Mouse (Mus musculus): Measurements from ENCODE around the gene Sdk2.

Gene Sdk2

DNA sequence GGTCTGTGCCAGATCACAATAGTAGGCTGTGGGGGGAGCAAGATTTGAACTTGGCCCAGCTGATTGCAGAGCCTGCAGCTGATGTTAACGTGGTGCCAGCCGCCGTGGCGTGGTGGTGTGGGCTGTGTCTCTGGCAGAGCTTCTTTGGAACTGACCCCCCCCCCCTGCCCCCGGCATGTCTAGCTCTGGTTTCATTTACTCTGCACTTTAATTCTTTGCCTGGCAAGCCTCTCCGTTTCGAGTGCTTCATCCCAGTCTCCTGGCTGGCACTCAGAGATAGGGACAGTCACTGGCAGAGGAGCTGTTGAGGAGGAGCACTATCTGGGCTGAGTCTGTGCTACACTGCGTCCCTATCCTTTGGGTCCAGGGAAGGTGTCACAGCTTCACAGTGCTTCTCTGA lies 75.0 kb downstream of the Sdk2 start:
- DNase-seq (ENCODE audit: low spot score in 2 of 2) = no peak

DNA sequence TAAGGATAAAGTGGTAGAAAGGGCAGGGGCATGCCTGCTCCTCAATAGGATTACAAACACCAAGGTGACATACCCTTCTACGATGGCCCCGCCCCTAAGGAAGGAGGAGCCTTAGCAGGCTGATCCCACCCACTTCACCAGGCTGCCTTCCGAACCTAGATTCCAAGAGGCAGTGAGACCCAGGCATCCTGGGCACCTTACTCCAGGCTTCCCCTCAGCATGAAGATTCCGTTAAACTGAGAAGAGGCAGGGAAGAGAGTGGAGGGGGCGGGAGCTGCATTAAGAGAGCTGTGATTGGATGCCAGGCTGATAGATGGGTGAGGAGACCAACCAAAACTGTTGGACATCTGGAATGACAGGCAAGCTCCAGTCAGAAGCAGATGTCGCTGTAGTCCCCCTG lies 76.4 kb downstream of the Sdk2 start:
- no peak for DNase-seq (ENCODE audit: low spot score in 2 of 2)

DNA sequence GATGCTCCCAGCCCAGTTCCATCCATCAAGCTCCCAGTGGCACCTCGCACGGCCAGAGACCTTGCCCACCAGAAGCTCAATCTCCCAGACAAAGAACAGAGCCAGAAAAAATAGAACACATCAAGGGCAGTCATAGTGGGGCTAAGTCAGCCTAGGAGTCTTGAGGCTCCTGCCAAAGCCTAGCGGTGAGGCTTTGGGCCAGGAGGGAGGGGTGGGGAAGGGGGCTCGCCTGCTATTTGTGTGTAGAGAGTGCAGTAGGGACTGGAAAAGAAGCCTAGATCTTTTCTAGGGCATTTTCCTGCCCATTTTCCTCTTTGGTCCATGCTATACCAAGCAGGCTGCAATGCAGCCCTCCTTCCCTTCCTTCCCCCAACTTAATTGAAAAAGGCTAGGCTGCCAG lies 76.8 kb downstream of the Sdk2 start:
- DNase-seq (ENCODE audit: low spot score in 2 of 2) = no peak

DNA sequence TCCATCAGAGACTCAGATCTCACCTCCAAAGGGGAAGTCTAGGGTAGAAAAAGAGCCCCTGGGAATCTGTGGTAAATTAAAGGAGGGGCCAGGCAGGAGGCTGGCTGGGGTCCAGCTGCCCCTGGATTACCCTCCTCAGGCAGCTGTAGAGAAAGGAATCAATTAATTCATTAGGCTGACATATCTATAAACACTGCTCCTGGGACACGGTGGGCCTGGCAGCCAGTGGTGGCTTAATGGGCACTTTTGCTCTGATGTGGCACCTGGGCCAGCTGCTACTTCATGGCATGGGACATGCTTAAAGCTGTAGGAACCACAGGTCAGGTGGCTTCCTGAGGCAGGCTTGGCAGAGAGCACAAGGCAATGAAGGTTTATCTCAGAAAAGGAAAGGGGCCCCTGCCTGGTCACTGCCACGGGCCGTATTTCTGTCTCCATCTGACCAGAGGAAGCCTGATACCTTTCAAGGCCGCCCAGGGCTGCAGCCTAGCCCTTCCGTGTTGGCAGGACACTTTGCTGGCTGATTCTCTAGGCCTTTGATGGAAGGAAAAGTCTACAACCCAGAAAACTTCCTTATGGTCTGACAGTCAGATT lies 80.9 kb downstream of the Sdk2 start:
- DNase-seq (ENCODE audit: low spot score in 2 of 2) = no peak

DNA sequence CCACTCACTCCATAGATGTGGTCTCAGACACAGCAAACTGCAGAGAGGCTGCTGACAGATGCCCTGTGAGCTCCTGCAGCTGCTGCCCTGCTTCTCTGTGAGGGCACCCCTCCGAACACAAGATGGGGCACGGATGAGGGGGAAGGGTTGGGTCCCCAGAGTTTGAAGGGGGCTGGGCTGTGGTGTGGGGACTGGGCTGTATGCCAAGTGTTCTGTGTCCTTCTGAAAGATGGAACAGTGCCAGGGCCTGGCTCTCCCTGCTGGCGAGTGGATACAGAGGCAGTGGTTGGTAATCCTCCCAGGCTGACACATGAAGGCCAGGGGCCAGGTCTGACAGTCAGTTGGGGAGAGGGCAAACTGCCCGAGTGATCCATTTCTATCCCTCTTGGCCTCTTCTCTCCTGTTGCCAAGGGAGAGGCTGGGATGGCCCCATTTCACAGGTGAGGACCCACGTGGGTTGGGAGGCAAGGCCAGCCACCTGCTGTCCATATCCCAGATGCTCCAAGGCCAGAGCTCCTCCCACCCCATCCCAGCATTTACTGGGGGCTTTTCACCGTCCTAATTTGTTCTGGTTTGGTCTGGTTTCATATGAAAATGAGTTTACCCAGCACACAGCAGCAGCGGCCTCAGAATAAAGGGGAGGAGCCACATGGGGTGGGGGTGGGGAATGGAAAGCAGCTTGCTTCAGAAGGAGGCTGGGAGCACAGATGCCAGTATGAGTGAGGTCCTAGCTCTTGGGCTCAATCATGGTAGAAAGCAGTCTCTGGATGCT lies 84.9 kb downstream of the Sdk2 start:
- DNase-seq (ENCODE audit: low spot score in 2 of 2) = no peak

DNA sequence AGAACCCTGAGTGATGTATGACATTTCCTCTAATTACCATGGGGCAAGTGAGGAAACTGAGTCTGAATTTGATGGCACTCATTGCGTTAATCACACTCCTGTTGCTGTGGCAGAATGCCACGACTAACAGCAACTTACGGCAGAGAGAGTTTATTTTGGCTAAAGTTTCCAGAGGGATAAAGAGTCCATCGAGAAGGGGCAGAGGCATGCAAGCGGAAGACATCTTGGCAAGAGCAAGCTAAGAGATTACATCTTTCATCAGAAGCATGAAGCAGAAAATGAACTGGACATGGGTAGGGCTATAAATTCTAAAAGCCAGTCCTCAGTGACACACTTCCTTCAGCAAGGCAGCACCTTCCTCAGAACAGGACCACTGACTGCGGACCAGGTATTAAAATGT lies 85.8 kb downstream of the Sdk2 start:
- no peak for DNase-seq (ENCODE audit: low spot score in 2 of 2)

DNA sequence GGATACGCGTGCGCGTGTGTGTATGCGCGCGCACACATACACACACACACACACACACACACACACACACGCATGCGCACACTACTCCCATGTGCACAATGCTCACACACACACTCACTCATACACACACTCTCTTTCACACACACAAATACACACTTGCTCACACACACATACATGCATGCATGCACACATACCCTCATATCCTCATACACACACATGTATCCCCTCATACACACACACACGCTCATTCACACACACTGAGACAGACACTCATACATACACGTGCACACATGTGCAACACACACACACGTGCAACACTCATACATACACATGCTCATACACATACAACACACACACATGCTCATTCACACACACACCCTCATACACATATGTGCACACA lies 88.5 kb downstream of the Sdk2 start:
- no peak for DNase-seq (ENCODE audit: low spot score in 2 of 2)

DNA sequence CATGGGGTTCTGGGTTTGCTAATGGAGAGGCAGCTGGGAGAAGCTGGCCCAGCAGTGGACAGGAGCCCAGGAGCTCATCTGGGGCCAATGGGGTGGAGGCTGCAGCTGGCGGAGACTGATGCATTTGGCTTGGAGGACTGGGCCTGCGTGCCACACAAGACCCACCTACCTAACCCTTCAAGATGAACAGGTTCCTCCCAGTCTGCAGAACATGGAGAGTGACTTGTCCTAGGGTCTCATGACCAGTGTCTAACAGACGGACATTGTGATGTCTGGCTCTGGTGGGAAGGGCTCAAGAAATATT lies 91.2 kb downstream of the Sdk2 start:
- DNase-seq (ENCODE audit: low spot score in 2 of 2) = no peak

DNA sequence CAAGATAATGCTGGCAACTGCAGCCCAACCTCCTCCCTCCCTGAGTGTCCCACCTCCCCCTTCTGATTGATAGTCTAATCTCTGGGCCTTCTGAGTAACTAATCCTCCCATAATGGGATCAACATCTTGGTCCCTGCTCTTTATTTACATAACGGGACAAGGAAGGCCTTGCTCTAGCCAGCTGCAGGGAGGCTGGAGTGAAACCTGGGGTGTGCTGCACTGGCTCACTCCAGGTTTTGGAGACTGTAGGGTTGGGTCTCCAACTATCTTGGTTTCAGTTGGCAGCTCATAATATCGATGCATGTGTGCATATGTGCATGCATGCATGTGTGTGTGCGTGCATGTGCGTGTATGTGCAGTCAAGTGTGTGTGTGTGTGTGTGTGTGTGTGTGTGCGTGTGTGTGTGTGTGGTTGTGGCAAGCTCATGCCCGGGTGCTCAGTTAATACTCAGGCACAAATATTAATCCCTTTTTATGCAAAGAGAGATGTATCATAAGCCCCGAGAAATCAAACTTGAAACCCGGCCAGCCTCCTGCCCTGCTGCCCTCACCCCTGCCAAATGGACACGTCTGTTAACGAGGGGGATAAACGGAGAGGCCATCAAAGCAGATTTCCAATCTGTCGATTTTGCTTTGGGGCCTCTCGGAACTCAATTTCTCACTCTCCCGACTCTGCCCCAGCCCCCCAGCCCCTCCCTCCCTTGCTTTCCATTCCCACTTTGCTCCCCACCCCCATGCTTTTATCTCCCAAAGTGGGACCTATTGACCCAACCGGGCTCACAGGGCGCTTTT lies 91.8 kb downstream of the Sdk2 start:
- DNase-seq (ENCODE audit: low spot score in 2 of 2) = no peak

DNA sequence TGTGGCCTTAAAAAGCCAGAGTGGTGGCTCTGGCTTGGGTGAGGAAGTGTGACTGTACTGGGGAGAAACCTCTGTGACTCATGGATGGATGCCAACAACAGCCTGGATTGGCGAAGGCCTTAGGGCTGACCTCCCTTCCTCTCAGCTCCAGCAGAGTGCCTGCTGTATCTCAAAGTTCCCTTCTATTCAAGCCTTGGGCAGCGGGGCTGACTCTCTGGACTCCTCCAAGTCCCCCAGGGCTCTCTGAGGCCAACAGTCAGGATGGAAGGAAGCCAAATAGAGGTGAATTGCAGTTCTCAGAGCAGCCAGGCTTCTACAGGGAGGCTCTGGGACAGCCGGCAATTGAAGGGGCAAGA lies 94.4 kb downstream of the Sdk2 start:
- DNase-seq (ENCODE audit: low spot score in 2 of 2) = no peak

DNA sequence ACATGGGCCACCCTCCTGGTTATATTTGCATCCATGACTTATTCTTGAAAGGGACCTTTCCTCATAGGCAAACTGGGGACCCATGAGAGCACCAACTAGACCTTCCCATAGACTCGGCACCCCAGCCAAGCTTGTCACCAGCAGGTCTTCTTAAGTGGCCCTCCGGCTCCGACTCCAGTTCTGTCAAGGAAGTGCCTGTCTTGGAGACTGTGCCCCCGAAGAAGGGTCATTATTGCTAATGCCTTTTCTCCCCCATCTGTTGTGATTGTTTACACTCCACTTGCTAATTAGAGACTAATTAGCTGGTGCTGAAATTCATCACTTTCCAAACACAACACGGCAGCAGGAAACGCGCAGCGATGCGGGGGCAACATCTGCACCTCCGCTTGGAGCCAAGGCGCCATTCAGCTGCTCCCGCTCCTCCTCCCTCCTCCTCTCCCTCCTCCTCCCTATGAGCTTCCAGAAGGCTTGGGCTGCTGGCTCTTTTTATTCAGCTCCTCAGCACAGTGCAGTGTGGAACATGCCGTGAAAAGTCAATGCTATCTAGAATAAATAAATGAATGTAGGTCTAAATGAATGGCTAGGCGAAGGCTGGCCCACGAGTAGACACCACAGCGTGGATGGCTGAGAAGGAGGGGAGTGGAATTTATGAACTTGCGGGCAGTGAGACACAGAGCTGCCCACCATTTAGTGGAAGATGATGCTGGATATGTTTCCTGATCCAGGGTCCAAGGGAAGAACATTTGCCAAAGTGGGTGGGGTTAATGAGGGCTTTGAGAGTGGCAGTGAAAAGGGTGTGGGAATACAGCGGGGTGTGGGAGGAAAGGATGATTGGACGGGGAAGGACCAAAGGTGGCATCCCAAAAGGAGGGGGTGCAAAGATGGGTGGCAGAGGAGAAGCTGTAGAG lies 95.0 kb downstream of the Sdk2 start:
- no peak for DNase-seq (ENCODE audit: low spot score in 2 of 2)

DNA sequence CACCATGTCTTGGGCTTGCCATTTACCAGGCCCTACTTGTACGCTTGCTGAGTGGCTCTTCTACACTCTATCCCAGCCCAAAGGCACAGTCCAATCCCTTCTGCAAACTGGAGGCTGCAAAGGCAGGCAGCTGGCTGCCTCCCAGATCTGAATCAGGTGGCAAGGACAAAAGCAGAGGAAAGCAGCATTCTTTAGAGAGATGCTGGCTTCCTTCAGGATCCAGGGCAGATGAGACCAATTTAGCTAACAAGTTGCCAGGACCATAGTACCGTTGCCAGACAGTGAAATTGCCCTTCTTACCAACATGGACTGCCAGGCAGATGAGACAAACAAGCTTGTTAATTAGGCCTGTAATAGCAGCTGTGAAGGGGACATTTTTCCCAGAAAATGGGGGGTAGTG lies 96.8 kb downstream of the Sdk2 start:
- no peak for DNase-seq (ENCODE audit: low spot score in 2 of 2)

DNA sequence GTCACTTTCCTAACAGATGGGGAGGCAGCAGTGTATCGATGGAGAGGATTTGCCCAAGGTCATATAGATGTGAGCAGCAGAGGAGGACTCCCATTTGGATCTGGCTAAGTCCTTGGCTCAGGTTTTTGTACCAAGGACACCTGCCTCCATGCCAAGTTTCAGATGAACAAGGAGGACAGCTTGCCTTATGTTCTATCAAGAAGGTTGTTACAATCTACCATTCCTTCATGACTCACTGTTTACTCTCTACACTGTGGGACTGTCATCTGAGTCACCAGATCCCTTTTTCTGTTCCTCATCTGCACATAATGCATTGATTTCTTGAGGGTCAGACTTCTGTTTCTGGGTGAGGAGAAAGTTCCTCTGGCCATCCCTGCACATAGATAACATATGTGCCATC lies 101.6 kb downstream of the Sdk2 start:
- DNase-seq (ENCODE audit: low spot score in 2 of 2) = no peak

DNA sequence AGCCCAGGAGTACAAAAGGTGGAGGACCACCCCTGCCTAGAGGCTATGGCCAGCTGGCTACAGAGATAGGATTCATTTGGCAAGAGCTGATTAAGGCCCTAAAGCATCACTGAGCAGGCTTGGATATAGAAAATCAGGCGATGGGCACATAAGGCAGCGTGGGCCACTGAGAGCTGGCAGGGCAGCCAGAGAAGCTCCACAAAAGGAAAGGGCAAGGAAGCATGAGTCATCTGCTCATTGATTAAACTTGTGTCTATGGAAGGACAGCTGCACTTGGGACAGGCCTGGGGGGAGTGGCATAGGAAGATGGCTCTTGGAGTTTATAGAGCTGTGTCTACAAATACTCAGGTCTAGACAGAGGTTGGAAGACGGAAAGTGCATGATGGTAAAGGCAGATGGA lies 104.1 kb downstream of the Sdk2 start:
- no peak for DNase-seq (ENCODE audit: low spot score in 2 of 2)

DNA sequence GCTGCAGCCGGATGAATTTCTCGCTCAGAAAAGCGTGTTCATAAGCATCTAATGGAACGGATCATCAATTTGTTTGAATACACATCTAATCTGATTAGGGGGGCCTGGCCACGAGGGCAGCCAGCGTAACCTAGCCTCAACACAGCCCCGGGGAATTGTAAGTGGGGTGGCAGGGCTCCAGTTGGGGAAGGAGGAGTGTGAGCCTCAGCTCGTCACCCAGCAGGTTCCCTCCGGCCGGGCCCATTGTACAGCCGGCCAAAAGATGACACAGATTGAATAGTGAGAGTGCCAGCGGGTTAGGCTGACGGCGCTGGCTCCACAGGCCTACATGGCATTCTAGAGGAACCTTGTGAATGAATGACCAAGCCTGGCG lies 115.2 kb downstream of the Sdk2 start:
- no peak for DNase-seq (ENCODE audit: low spot score in 2 of 2)

DNA sequence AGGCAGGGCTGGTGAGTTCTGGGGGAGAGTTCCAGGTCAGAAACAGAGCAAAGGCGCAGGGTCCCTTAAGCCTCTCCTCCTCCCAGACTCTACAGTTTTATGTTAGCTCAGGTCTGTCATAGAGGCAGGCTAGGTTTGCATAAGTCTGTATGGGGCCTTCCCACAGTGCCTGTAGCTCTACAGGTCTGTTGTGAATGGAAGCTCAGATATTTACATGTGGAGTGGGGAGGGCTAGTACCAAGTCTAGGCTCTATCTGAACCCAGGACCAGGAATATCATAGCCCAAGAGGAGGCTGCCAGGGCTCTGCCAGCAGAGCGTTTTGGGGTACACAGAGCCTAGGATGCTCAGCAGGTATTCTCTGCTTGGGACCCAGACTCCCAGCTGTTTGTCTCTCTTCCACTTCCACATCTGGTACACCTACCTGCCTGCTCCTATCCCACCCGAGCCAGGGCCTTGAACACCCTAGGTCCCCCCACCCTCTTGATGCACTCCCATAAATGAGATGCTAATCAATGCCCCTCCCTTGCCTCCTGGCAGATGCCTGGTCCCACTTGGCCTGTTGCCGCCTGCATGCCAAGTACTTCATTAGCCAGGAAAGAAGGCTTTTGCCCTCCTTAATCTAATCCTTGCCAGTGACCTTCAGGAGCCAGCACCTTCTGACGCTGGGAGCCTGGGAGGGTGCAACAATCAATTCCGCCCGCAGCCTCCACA lies 115.8 kb downstream of the Sdk2 start:
- no peak for DNase-seq (ENCODE audit: low spot score in 2 of 2)

DNA sequence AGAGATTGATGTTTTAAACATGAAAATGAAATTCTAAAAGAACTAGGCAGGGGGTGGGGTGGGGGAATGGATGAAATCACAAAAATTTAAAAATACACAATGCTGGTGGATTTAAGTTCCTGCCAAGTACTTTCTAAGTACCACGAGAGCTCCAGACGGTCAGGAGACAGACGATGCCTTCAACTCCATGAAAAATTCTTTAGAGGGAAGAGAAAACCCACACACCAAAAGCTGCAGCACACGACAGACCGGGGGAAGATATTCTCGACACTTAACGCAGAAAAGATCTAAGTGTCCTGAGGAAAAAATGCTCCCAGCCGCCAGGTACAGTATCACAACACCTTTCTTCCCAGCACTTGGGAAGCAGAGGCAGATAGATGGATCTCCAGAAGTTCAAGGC lies 118.2 kb downstream of the Sdk2 start:
- no peak for DNase-seq (ENCODE audit: low spot score in 2 of 2)

DNA sequence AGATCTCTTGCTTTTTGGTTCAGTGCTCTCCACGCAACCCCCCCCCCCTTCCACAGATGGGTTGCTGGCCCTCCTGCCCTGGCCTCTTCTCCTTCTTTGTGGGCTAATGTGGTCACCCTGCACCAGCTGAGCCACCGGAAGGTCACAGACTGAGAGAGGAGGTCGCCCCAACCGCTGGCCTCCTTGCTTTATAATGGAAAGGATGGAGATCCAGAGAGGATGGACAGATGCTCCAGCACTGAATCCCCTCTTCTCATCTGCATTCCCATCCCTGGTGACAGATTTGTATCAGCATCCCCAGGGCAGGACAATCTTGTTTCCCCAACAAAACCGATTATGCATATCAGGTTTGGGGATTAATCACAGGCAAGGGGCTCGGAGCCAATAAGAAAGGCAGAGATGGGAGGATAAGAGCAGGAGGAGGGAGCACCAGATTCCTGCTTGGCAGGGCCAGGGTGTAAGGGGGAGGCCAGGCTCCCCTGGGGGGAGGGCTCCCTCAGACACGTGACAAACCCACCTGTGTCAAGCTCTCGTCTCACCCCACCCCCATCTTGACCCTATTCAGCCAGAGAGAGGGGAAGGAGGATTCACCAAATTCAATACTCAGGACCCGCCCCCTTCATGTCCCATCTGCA lies 124.6 kb downstream of the Sdk2 start:
- no peak for DNase-seq (ENCODE audit: low spot score in 2 of 2)

DNA sequence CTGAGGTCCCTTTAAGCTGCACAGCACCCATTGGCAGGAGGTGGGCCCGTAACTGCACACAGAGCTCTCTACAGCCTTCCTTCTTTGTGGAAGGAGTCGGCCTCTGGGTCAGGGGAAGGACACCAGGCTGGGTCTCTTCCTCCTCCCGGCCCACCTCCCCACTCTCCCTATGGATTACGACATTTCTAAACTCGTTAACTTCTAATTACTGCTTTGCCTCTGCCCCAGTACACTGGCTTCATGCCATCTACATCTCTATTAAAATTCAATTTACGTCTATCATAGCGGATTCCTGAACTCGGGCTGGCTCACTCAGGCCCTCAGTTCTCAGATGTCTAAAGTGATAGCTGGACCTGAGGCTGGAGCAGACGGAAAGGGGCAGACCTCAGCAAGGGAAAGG lies 133.2 kb downstream of the Sdk2 start:
- no peak for DNase-seq (ENCODE audit: low spot score in 2 of 2)

DNA sequence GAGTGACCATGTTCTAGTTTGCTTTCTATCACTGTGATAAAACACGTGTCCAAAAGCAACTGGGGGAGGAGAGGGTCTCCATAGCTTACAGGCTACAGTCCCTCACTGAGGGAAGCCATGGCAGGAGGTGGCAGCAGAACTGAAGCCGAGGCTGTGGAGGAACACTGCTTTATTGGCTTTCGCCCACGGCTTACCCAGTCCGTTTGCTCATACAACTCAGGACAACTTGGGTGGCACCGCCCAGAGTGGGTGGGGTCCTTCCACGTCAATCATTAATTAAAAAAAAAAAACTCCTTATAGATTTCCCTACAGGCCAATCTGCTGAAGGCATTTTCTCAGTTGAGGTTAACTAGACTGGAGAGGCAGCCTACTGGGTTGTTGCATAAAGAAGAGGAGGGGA lies 133.9 kb downstream of the Sdk2 start:
- no peak for DNase-seq (ENCODE audit: low spot score in 2 of 2)

DNA sequence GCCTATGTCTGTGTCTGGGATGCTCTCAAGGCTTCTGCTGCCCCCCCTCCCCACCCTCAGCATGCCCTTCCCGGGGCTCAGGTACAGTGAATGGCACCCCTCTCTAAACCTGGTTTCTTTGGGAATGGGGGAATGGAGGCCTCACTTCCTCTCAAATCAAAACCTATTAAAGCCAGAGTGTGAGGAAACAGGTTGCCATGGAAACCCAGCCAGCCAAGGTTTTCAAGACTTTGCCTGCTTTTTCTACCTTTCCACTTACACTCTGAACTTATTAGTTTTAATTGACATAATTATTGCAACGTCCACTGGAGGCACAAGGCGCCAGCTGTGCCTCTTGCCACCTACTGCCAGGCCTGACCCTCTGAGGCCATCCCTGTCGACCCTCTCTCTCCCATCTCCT lies 135.1 kb downstream of the Sdk2 start:
- DNase-seq (ENCODE audit: low spot score in 2 of 2) = no peak
